Mouse (Mus musculus): ENCODE results near the gene Muc4.
A peak's percentile ranks its signal among the peaks of the same experiment; 100 is the strongest.

GRCm38 (mm10) chr16:32715364-32715763, 20.3 kb upstream of the Muc4 start:
- TF ChIP-seq CTCF (IDR thresholded peaks at IDR 0.05; ENCODE audit: low read depth, low read length) (peak; percentile 52; the same call in 1 of the 2 replicates), GATA1 (IDR thresholded peaks at IDR 0.05; ENCODE audit: borderline replicate concordance, low read length) (no peak), POLR2AphosphoS5 (IDR thresholded peaks at IDR 0.05; ENCODE audit: insufficient replicate concordance, low read depth, low read length) (no peak)

Measured in G1E (cell line).